Mouse (Mus musculus) intestine, postnatal 0 days (tissue): ENCODE data around the gene Zfp143. TPM values are rescaled to one million over a fixed set of nuclear protein-coding genes. Genes with fewer than 3 reads are reported as not detected.

ENCODE experiments used
- ATAC-seq: fragments of 200-750 bp; cut with Nextera tagmentation; 2 replicates; pipeline ENCODE4 v1.8.0; 2017; ENCODE audit warnings: mild to moderate bottlenecking, moderate TSS enrichment, moderate library complexity
- H3K27ac ChIP-seq: fragments of 300-500 bp; sonication (generic); 2 replicates; pipeline ENCODE4 v1.5.1; 2014; ENCODE audit warnings: mild to moderate bottlenecking, low read depth, low read length, moderate library complexity
- H3K27me3 ChIP-seq: fragments of 300-500 bp; sonication (generic); replicated peaks from 2 replicates; pipeline ENCODE4 v1.6.1; 2014; ENCODE audit warnings: low read length, mixed read lengths; ENCODE audit not compliant: control insufficient read depth, insufficient read depth
- H3K36me3 ChIP-seq: fragments of 300-500 bp; sonication (generic); 2 replicates; pipeline ENCODE4 v1.6.1; 2014; ENCODE audit warnings: mild to moderate bottlenecking, moderate library complexity; ENCODE audit not compliant: control insufficient read depth, insufficient read depth
- H3K4me1 ChIP-seq: fragments of 300-500 bp; sonication (generic); replicated peaks from 2 replicates; pipeline ENCODE4 v1.6.1; 2014; ENCODE audit warnings: antibody characterized with exemption, low read length, mixed read lengths; ENCODE audit not compliant: control insufficient read depth, insufficient read depth
- H3K4me2 ChIP-seq: fragments of 300-500 bp; sonication (generic); replicated peaks from 2 replicates; pipeline ENCODE4 v1.6.1; 2014; ENCODE audit warnings: low read depth, mild to moderate bottlenecking, moderate library complexity
- H3K4me3 ChIP-seq: fragments of 300-500 bp; sonication (generic); 2 replicates; pipeline ENCODE4 v1.5.1; 2014; ENCODE audit warnings: low read depth, low read length
- H3K9ac ChIP-seq: fragments of 300-500 bp; sonication (generic); 2 replicates; pipeline ENCODE4 v1.6.1; 2014; ENCODE audit warnings: mild to moderate bottlenecking, low read depth, low read length
- H3K9me3 ChIP-seq: fragments of 300-500 bp; sonication (generic); 2 replicates; pipeline ENCODE4 v1.6.1; 2016; ENCODE audit warnings: mixed run types; ENCODE audit not compliant: control insufficient read depth
- CTCF ChIP-seq: sonication (generic); IDR thresholded peaks from 2 replicates; pipeline ENCODE4 v1.5.1; 2016; ENCODE audit warnings: low read depth, mild to moderate bottlenecking, control low read depth, antibody characterized with exemption, moderate library complexity
- WGBS: fragments of 180-500 bp; shearing (Covaris S2); extraction: QIAGEN DNeasy Blood & Tissue Kit; methylation state at CpG from one replicate; pipeline ENCODE4 v1.1.7; 2014; 5-methylcytosine and 5-hydroxymethylcytosine counted together
- polyA plus RNA-seq: library from polyadenylated mRNA; unstranded; fragments of >200 nt; fragmentation: Nextera tagmentation; extraction: Ambion mirVana; gene quantifications from 2 replicates; pipeline ENCODE4 v1.2.1, GENCODE M21; 2015

Gene Zfp143
- polyA plus RNA-seq, 1 experiment from 2014 or later: 7.0 TPM

DNA sequence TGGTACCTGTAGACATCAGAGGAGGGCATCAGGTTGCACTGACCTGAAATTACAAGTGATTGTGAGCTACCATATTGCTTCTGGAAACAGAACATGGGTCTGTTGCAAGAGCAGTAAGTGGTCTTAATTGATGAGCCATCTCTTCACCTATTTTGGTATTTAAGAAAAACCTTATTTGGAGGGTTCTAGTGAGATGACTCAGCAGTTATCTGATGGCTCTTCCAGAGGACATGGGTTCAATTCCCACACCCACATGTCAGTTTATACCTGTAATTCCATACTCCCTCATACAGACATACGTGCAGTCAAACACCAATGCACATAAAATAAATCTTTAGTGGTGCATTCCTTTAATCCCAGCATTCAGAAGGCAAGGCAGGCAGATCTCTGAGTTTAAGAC, 82.8 kb downstream of the Zfp143 start:
- Histone ChIP-seq H3K36me3 (peaks cover 37% of the 10 kb centered on the region), H3K4me1 (no peaks in the 10 kb centered on the region), H3K27ac (no peak overlapping the region), H3K27me3 (no peaks in the 10 kb centered on the region), H3K4me3 (no peak overlapping the region), H3K4me2 (no peak overlapping the region), H3K9me3 (no peaks in the 10 kb centered on the region), H3K9ac (no peak overlapping the region)
- no peak for TF ChIP-seq CTCF
- ATAC-seq: no peak
- 97% methylated on average over 1 of the region's 1 CpGs for WGBS

Other genes with a start within 250 kb of the Zfp143 start
- 2.6 and 3.2 TPM in 2 replicates for gene Scube2, start 195.5 kb upstream of the Zfp143 start, polyA plus RNA-seq
- gene Dennd5a, start 100.7 kb upstream of the Zfp143 start, polyA plus RNA-seq: 15.3 and 16.6 TPM in 2 replicates
- gene Tmem41b, start 74.3 kb upstream of the Zfp143 start, polyA plus RNA-seq: 138 and 151 TPM in 2 replicates
- gene Ipo7, start 42.9 kb upstream of the Zfp143 start, polyA plus RNA-seq: 12.0 and 12.4 TPM in 2 replicates
- 9.9 TPM in 2 replicates for gene Wee1, start 60.8 kb downstream of the Zfp143 start, polyA plus RNA-seq
- gene Swap70, start 160.5 kb downstream of the Zfp143 start, polyA plus RNA-seq: 11.1 and 12.9 TPM in 2 replicates